Mouse (Mus musculus) myocyte (in vitro differentiated cells): Measurements from ENCODE around the gene Mgat2. TPM values are rescaled to one million over a fixed set of nuclear protein-coding genes. Genes with fewer than 3 reads are reported as not detected.

Experiments
- H3K27me3 ChIP-seq: one replicate; pipeline ENCODE4 v1.6.1; 2011; ENCODE audit not compliant: control insufficient read depth, insufficient read depth, insufficient read length
- H3K36me3 ChIP-seq: one replicate; pipeline ENCODE4 v1.6.1; 2011; ENCODE audit not compliant: control insufficient read depth, insufficient read depth
- H3K4me2 ChIP-seq: one replicate; pipeline ENCODE4 v1.6.1; 2011; ENCODE audit warnings: low read depth, control low read depth
- H3K4me3 ChIP-seq: one replicate; pipeline ENCODE4 v1.5.1; 2011; ENCODE audit warnings: mild to moderate bottlenecking, control low read depth, moderate library complexity
- H3K79me2 ChIP-seq: one replicate; pipeline ENCODE4 v1.6.1; 2011; ENCODE audit not compliant: control insufficient read depth, insufficient read depth
- H3ac ChIP-seq: one replicate; pipeline ENCODE4 v1.6.1; 2011; ENCODE audit not compliant: control insufficient read depth, insufficient read length
- CEBPB ChIP-seq: IDR thresholded peaks from 2 replicates; pipeline ENCODE4 v1.6.1; 2011; ENCODE audit warnings: mild to moderate bottlenecking, moderate library complexity; ENCODE audit not compliant: poor library complexity, insufficient read depth, severe bottlenecking
- E2F4 ChIP-seq: IDR thresholded peaks from one replicate; pipeline ENCODE4 v1.6.1; 2011; ENCODE audit warnings: mild to moderate bottlenecking, control low read depth, moderate library complexity; ENCODE audit not compliant: insufficient read depth
- MAX ChIP-seq: IDR thresholded peaks from one replicate; pipeline ENCODE4 v1.6.1; 2011; ENCODE audit warnings: low read depth, mild to moderate bottlenecking, control low read depth
- MYOD1 ChIP-seq, 3 experiments: IDR thresholded peaks; one replicate each; pipeline ENCODE4 v1.6.1; 2011; ENCODE audit warnings: control low read depth in 2 of 3, low read depth in 2 of 3, mild to moderate bottlenecking in 2 of 3, moderate library complexity in 1 of 3; ENCODE audit not compliant: insufficient read length in 2 of 3, control insufficient read depth in 1 of 3
- MYOG ChIP-seq, 3 experiments: IDR thresholded peaks; one replicate each; pipeline ENCODE4 v1.6.1; 2011; ENCODE audit warnings: control low read depth in 2 of 3, low read depth in 2 of 3, mild to moderate bottlenecking in 2 of 3; ENCODE audit not compliant: insufficient read length in 2 of 3, control insufficient read depth in 1 of 3, insufficient read depth in 1 of 3
- POLR2A ChIP-seq: IDR thresholded peaks from one replicate; pipeline ENCODE4 v1.6.1; 2011; ENCODE audit warnings: low read depth, mild to moderate bottlenecking, control low read depth, moderate library complexity; ENCODE audit not compliant: insufficient read length
- POLR2AphosphoS2 ChIP-seq: IDR thresholded peaks from one replicate; pipeline ENCODE4 v1.6.1; 2011; ENCODE audit warnings: low read depth, control low read depth; ENCODE audit not compliant: insufficient read length
- REST ChIP-seq: IDR thresholded peaks from one replicate; pipeline ENCODE4 v1.6.1; 2011; ENCODE audit warnings: mild to moderate bottlenecking, control low read depth, moderate library complexity; ENCODE audit not compliant: insufficient read depth, insufficient read length
- SRF ChIP-seq: IDR thresholded peaks from one replicate; pipeline ENCODE4 v1.6.1; 2011; ENCODE audit warnings: low read depth; ENCODE audit not compliant: control insufficient read depth, insufficient read length
- TCF12 ChIP-seq: IDR thresholded peaks from one replicate; pipeline ENCODE4 v1.6.1; 2011; ENCODE audit warnings: mild to moderate bottlenecking, control low read depth; ENCODE audit not compliant: poor library complexity, insufficient read depth, severe bottlenecking
- TCF3 ChIP-seq: IDR thresholded peaks from one replicate; pipeline ENCODE4 v1.6.1; 2011; ENCODE audit warnings: low read depth, control low read depth; ENCODE audit not compliant: insufficient read length
- USF1 ChIP-seq: IDR thresholded peaks from one replicate; pipeline ENCODE4 v1.6.1; 2011; ENCODE audit warnings: low read depth, mild to moderate bottlenecking, control low read depth, moderate library complexity
- polyA plus RNA-seq: library from polyadenylated mRNA; unstranded; fragments of >200 nt; fragmentation: generic; extraction: Trizol; gene quantifications from one replicate; pipeline ENCODE4 v1.2.1, GENCODE M21; 2012; ENCODE audit warnings: missing spikeins

Mgat2 gene
- polyA plus RNA-seq, 1 experiment, result 20.7 TPM

DNA sequence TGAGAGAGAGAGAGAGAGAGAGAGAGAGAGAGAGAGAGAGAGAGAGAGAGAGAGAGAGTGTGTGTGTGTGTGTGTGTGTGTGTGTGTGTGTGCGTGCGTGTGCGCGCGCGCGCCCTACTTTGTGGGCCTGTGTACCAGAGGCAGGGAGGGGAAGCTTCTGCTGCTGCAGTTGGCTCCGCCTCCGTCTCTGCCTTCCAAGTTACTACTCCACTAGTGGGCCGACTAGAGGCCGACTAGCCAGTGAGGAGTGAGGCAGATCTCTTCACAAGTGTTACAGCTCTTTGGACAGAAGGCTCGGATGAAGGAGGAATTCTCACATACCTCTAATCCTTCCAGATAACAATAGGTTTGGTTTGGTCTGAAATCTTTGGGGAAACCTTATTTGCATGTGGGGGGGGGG is 4.6 kb upstream of the Mgat2 start:
- no peak overlapping the region for H3K4me3 ChIP-seq
- peaks cover 17% of the 10 kb centered on the region for H3K79me2 ChIP-seq
- no peak overlapping the region for H3K4me2 ChIP-seq
- TF ChIP-seq E2F4 (no peak), TCF3 (no peak), MYOG (IDR thresholded peaks at IDR 0.05; ENCODE audit: control insufficient read depth in 1 of 3, insufficient read depth in 1 of 3, insufficient read length in 2 of 3, low read depth in 2 of 3) (no peak), USF1 (no peak), MYOD1 (IDR thresholded peaks at IDR 0.05; ENCODE audit: control insufficient read depth in 1 of 3, insufficient read length in 2 of 3, low read depth in 2 of 3) (no peak), REST (no peak), MAX (no peak), POLR2A (no peak), SRF (no peak), POLR2AphosphoS2 (no peak), CEBPB (no peak), TCF12 (no peak)
- no peak overlapping the region for H3ac ChIP-seq
- peaks cover 6% of the 10 kb centered on the region for H3K36me3 ChIP-seq
- no peaks in the 10 kb centered on the region for H3K27me3 ChIP-seq

GRCm38 (mm10) chr12:69181800-69182199 is 2.2 kb upstream of the Mgat2 start:
- Histone ChIP-seq H3K36me3 (peaks cover 6% of the 10 kb centered on the region), H3K4me2 (no peak overlapping the region), H3K79me2 (peaks cover 41% of the 10 kb centered on the region), H3ac (no peak overlapping the region), H3K4me3 (no peak overlapping the region), H3K27me3 (no peaks in the 10 kb centered on the region)
- TF ChIP-seq TCF12 (no peak), POLR2AphosphoS2 (peak; percentile 54)

DNA sequence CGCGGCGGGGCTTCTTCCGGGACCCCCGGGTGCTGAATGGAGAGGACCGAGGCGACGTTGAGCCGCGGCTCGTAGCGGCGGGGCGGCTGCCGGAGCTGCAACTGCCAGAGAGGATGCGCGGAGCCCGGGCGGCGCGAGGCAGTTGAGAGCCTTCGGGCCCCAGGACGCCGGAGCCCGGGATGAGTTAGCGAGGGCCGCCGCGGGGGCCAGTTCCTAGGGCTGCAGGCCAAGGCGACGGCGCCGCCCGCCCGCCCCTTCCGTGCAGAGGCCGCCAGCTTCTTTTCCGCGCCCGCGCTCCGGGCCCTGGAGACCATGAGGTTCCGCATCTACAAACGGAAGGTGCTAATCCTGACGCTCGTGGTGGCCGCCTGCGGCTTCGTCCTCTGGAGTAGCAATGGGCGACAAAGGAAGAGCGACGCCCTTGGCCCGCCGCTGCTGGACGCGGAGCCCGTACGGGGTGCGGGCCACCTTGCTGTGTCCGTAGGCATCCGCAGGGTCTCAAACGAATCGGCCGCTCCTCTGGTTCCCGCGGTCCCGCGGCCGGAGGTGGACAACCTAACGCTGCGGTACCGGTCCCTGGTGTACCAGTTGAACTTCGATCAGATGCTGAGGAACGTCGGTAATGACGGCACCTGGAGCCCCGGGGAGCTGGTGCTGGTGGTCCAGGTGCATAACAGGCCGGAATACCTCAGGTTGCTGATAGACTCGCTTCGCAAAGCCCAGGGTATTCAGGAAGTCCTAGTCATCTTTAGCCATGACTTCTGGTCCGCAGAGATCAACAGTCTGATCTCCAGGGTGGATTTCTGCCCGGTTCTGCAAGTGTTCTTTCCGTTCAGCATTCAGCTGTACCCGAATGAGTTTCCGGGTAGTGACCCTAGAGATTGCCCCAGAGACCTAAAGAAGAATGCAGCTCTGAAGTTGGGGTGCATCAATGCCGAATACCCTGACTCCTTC is 662 bp downstream of the Mgat2 start:
- peak overlapping the region; percentile 62 for H3K4me3 ChIP-seq
- TF ChIP-seq REST (no peak), CEBPB (no peak), MYOG (IDR thresholded peaks at IDR 0.05; ENCODE audit: control insufficient read depth in 1 of 3, insufficient read depth in 1 of 3, insufficient read length in 2 of 3, low read depth in 2 of 3) (no peak), SRF (no peak), USF1 (no peak), MYOD1 (IDR thresholded peaks at IDR 0.05; ENCODE audit: control insufficient read depth in 1 of 3, insufficient read length in 2 of 3, low read depth in 2 of 3) (no peak), POLR2A (no peak), TCF12 (no peak), E2F4 (no peak), POLR2AphosphoS2 (no peak), MAX (no peak), TCF3 (no peak)
- H3ac ChIP-seq, result peak overlapping the region; percentile 83
- H3K36me3 ChIP-seq, result peaks cover 6% of the 10 kb centered on the region
- H3K79me2 ChIP-seq, result peaks cover 51% of the 10 kb centered on the region
- H3K27me3 ChIP-seq, result no peaks in the 10 kb centered on the region
- peak overlapping the region; percentile 89 for H3K4me2 ChIP-seq

DNA sequence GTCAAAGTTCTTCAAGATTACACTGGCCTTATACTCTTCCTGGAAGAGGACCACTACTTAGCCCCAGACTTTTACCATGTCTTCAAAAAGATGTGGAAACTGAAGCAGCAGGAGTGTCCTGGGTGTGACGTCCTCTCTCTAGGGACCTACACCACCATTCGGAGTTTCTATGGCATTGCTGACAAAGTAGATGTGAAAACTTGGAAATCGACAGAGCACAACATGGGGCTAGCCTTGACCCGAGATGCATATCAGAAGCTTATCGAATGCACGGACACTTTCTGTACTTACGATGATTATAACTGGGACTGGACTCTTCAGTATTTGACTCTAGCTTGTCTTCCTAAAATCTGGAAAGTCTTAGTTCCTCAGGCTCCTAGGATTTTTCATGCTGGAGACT is 1.4 kb downstream of the Mgat2 start:
- H3K79me2 ChIP-seq, result peaks cover 51% of the 10 kb centered on the region
- H3K4me2 ChIP-seq, result peak overlapping the region; percentile 89
- TF ChIP-seq SRF (no peak), TCF3 (no peak)
- H3K4me3 ChIP-seq, result peak overlapping the region; percentile 62
- peak overlapping the region; percentile 83 for H3ac ChIP-seq
- peaks cover 12% of the 10 kb centered on the region for H3K36me3 ChIP-seq
- no peaks in the 10 kb centered on the region for H3K27me3 ChIP-seq

DNA sequence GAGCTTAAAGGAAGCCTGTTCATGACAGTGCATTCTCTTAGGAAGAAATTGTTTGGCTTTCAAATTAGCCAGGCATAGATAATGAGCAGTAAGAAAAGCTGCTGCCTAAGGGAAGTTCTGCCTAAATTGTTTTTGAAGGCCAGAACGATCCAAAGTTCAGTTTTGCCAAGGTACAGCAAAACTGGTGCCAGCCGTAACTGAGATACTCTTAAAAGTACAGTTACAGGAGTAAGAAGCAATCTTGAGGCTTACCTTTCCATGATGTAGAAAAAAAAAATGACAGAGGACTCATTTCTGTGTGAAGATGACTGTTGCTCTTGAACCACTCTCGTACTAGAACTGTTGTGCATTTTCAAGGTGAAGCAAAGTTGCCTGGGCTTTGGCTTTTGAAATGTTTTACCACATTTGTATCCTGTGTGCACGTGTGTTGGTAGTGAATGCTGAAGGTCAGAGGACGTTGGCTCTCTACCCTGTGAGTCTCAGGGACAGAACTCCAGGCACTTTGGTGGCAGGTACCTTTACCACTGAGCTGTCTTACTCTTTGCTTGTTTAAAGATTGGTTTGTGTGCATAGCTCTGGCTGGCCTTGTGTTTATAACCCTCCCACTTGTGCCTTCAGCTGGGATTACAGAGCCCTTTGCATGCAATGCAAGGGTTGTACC is 3.0 kb downstream of the Mgat2 start:
- Histone ChIP-seq H3K4me3 (no peak overlapping the region), H3K4me2 (peak overlapping the region; percentile 21), H3K27me3 (no peaks in the 10 kb centered on the region), H3K79me2 (peaks cover 51% of the 10 kb centered on the region), H3K36me3 (peaks cover 12% of the 10 kb centered on the region), H3ac (no peak overlapping the region)
- TF ChIP-seq SRF (no peak), TCF3 (no peak), MYOG (IDR thresholded peaks at IDR 0.05; ENCODE audit: control insufficient read depth in 1 of 3, insufficient read depth in 1 of 3, insufficient read length in 2 of 3, low read depth in 2 of 3) (no peak), MAX (no peak), REST (no peak), CEBPB (no peak), POLR2AphosphoS2 (no peak), TCF12 (no peak), POLR2A (no peak), USF1 (no peak), E2F4 (no peak), MYOD1 (IDR thresholded peaks at IDR 0.05; ENCODE audit: control insufficient read depth in 1 of 3, insufficient read length in 2 of 3, low read depth in 2 of 3) (no peak)
